Mouse (Mus musculus): Measurements from ENCODE around the gene P2ry14. TPM values are rescaled to one million over a fixed set of nuclear protein-coding genes. Genes with fewer than 3 reads are reported as not detected.
"Not testable (repeated sequence)": the region's sequence is repeated elsewhere in the genome, so short reads cannot be mapped to it uniquely, and the experiment has no call there.

Gene P2ry14
- polyA plus RNA-seq, 1 experiment from 2014 or later, result 3.3 TPM

DNA sequence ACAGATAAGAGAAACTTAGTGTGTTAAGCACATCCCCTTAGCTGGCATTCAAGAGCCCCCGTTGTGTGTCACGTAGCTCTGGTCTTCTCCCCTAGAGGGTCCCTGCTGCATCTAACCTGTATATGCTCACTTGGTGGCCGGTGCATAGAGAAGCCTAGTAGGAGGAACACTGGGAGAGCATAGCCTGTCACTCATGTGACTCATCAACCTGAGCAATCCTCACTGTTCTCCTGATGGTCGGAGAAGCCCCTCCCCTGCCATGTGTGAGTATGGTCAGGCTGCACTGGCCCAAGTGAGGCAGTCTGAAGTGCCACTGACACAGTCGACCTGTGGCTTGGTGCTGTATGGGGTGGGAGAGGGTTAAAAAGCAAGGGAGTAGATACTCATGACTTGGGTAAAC, 28.4 kb downstream of the P2ry14 start:
- H3K27me3 ChIP-seq, result no peaks in the 10 kb centered on the region
- 77% methylated on average over 5 of the region's 5 CpGs for WGBS
- no peaks in the 10 kb centered on the region for H3K9me3 ChIP-seq
- no peak overlapping the region for H3K9ac ChIP-seq
- H3K4me1 ChIP-seq (replicated peaks), result no peaks in the 10 kb centered on the region
- no peak for ATAC-seq (ENCODE audit: low FRiP score, low read depth)
- H3K4me3 ChIP-seq, result no peak overlapping the region
- H3K36me3 ChIP-seq, result no peaks in the 10 kb centered on the region
- H3K27ac ChIP-seq (replicated peaks), result no peak overlapping the region
- no peak overlapping the region for H3K4me2 ChIP-seq

DNA sequence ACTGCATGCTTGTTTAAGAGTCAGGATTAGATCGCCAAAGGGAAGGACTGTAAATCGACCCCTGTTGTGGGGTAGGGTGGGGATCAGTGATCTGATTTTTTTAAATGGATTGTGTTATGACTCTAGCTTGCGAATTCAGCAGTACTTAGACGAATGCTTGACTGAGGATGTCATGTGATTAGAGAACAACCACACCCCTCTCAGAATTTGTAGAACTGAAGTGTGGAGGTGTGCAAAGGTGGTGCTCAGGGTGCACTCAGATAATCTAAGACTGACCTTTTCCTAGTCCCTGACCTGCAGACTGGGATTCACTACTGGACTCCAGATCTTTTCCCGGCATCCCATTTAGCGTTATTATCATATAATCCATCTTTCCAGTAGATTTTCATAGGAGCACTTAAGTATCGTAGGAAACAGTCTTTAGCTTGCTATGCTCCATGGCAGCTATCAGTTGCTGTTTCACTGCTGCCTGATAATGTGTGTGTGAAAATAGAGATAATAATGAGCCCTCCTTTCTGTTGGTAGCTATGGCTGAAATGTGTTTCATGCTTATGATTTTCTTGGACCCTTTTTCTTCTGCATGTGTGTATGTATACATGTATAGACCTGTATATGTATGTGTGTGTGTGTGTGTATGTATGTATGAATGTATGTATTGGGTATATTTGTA, 31.5 kb downstream of the P2ry14 start:
- Histone ChIP-seq H3K4me3 (no peak overlapping the region), H3K36me3 (no peaks in the 10 kb centered on the region), H3K4me2 (no peak overlapping the region), H3K27ac (replicated peaks) (no peak overlapping the region), H3K27me3 (no peaks in the 10 kb centered on the region), H3K9ac (no peak overlapping the region), H3K4me1 (replicated peaks) (no peaks in the 10 kb centered on the region), H3K9me3 (no peaks in the 10 kb centered on the region)
- 70% methylated on average over 7 of the region's 7 CpGs for WGBS
- ATAC-seq (ENCODE audit: low FRiP score, low read depth), result no peak

GRCm38 (mm10) chr3:59121067-59121730, 32.2 kb downstream of the P2ry14 start:
- WGBS, result 38% methylated on average over 7 of the region's 7 CpGs
- Histone ChIP-seq H3K9ac (no peak overlapping the region), H3K4me2 (no peak overlapping the region), H3K27ac (replicated peaks) (0 out of 2 replicates have a peak overlapping the region, but pooled peaks have one; percentile 26), H3K9me3 (no peaks in the 10 kb centered on the region), H3K27me3 (no peaks in the 10 kb centered on the region), H3K4me1 (replicated peaks) (no peaks in the 10 kb centered on the region), H3K4me3 (no peak overlapping the region), H3K36me3 (no peaks in the 10 kb centered on the region)
- ATAC-seq (ENCODE audit: low FRiP score, low read depth), result peak; percentile 25; the same call in 1 of the 2 replicates

- Histone ChIP-seq H3K27ac (replicated peaks) (no peak overlapping the region), H3K4me3 (no peak overlapping the region), H3K9ac (no peak overlapping the region), H3K36me3 (no peaks in the 10 kb centered on the region; the same call in 1 of the 2 replicates), H3K27me3 (no peaks in the 10 kb centered on the region), H3K4me2 (no peak overlapping the region), H3K4me1 (replicated peaks) (no peaks in the 10 kb centered on the region), H3K9me3 (no peaks in the 10 kb centered on the region)
- WGBS, result 84% methylated on average over 8 of the region's 8 CpGs
- ATAC-seq (ENCODE audit: low FRiP score, low read depth), result no peak
These were observed 39.4 kb downstream of the P2ry14 start for GRCm38 (mm10) chr3:59113973-59114517.

- ATAC-seq (ENCODE audit: low FRiP score, low read depth); H3K4me2 ChIP-seq; H3K27me3 ChIP-seq; H3K36me3 ChIP-seq; H3K4me1 ChIP-seq (replicated peaks); H3K9ac ChIP-seq; H3K27ac ChIP-seq (replicated peaks); H3K4me3 ChIP-seq; H3K9me3 ChIP-seq: not testable (repeated sequence)
- 94% methylated on average over 4 of the region's 4 CpGs for WGBS
These were observed 40.1 kb downstream of the P2ry14 start for GRCm38 (mm10) chr3:59113291-59113690.

DNA sequence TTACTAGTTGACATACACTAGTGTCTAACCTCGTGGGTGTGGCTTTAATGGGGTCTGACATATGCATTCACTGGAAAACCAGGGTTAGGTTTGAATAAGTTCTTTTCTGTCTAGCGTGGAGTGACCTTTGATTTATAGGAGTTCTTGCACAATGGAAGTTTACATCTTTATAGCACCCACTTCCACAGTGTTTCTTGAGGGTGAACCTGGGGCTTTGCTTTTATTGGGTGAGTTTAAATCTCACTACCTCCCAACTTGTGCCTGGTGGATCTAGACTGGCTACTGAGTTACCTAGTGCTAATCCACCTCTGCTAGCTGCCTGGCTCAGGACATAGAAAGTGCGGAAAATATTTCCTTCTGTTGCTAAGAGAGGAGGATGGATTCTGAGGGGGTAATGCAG, 41.5 kb downstream of the P2ry14 start:
- Histone ChIP-seq H3K36me3 (no peaks in the 10 kb centered on the region; the same call in 1 of the 2 replicates), H3K4me1 (replicated peaks) (no peaks in the 10 kb centered on the region), H3K27ac (replicated peaks) (no peak overlapping the region), H3K9me3 (no peaks in the 10 kb centered on the region), H3K4me3 (no peak overlapping the region), H3K9ac (no peak overlapping the region), H3K4me2 (no peak overlapping the region), H3K27me3 (no peaks in the 10 kb centered on the region)
- 84% methylated on average over 3 of the region's 3 CpGs for WGBS
- no peak for ATAC-seq (ENCODE audit: low FRiP score, low read depth)

DNA sequence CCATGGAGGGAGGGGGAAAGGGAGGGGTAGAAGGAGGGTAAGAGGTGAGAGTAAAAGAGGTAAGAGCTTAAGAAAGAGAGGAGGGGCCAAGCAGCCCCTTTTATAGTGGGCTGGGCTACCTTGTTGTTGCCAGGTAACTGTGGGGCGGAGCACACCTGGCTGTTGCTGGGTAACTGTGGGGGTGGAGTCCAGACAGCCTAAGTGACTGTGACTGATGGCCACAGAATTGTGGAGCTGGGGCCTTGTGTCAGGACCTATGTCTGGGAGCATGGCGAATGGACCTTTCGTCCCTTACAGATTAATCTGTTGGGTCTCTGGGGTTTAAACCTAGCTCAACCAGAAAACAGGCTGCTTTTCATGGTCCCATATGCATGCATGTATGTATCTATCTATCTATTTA, 43.6 kb downstream of the P2ry14 start:
- not testable (repeated sequence) for H3K36me3 ChIP-seq; H3K4me2 ChIP-seq; H3K9me3 ChIP-seq; ATAC-seq (ENCODE audit: low FRiP score, low read depth); H3K9ac ChIP-seq; H3K4me1 ChIP-seq (replicated peaks); H3K4me3 ChIP-seq; H3K27ac ChIP-seq (replicated peaks); H3K27me3 ChIP-seq
- 88% methylated on average over 3 of the region's 3 CpGs for WGBS

- Histone ChIP-seq H3K4me2 (no peak overlapping the region), H3K9ac (no peak overlapping the region), H3K4me1 (replicated peaks) (no peaks in the 10 kb centered on the region), H3K36me3 (no peaks in the 10 kb centered on the region), H3K27ac (replicated peaks) (no peak overlapping the region), H3K27me3 (no peaks in the 10 kb centered on the region), H3K4me3 (no peak overlapping the region), H3K9me3 (no peaks in the 10 kb centered on the region)
- 99% methylated on average over 4 of the region's 4 CpGs for WGBS
- no peak for ATAC-seq (ENCODE audit: low FRiP score, low read depth)
These were observed 46.0 kb downstream of the P2ry14 start for GRCm38 (mm10) chr3:59107439-59107838.

GRCm38 (mm10) chr3:59104462-59104861, 49.0 kb downstream of the P2ry14 start:
- 92% methylated on average over 4 of the region's 4 CpGs for WGBS

DNA sequence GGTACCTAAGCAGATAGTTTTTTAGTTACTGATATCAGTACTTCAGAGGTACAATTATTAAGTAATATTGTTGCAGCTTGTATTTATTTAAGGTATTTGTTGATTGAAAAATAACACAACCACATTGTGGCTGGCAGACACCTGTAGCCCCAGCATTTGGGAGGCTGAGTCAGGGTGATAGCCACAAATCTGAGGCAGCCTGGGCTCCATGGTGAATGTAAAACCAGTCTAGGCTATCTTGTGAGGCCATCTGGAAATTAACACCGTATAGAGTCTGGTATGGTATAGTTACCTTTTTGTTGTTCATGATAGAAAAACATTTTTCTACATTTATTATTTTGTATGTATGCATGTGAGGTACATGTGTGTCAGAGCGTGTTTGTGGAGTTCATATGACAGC, 51.3 kb downstream of the P2ry14 start:
- H3K9me3 ChIP-seq, result no peaks in the 10 kb centered on the region
- no peak overlapping the region for H3K4me3 ChIP-seq
- ATAC-seq (ENCODE audit: low FRiP score, low read depth), result no peak
- H3K27ac ChIP-seq (replicated peaks), result no peak overlapping the region
- no peak overlapping the region for H3K9ac ChIP-seq
- H3K27me3 ChIP-seq, result no peaks in the 10 kb centered on the region
- no peaks in the 10 kb centered on the region for H3K36me3 ChIP-seq
- H3K4me2 ChIP-seq, result no peak overlapping the region
- 96% methylated on average over 2 of the region's 2 CpGs for WGBS
- H3K4me1 ChIP-seq (replicated peaks), result no peaks in the 10 kb centered on the region

More at GRCm38 (mm10) chr3:59104462-59104861, 49.0 kb downstream of the P2ry14 start:
- Histone ChIP-seq H3K4me3 (no peak overlapping the region), H3K27ac (replicated peaks) (no peak overlapping the region), H3K9me3 (no peaks in the 10 kb centered on the region), H3K9ac (no peak overlapping the region), H3K27me3 (no peaks in the 10 kb centered on the region), H3K36me3 (no peaks in the 10 kb centered on the region), H3K4me1 (replicated peaks) (no peaks in the 10 kb centered on the region), H3K4me2 (no peak overlapping the region)
- no peak for ATAC-seq (ENCODE audit: low FRiP score, low read depth)

GRCm38 (mm10) chr3:59101218-59101986, 52.0 kb downstream of the P2ry14 start, which contains the start of gene Gpr171:
Gene Gpr171 (minus strand): TSS chr3:59101821.
- no peaks in the 10 kb centered on the region for H3K36me3 ChIP-seq
- H3K27ac ChIP-seq (replicated peaks), result no peak within 1 kb of the TSS
- H3K9ac ChIP-seq, result no peak within 1 kb of the TSS
- no peaks in the 10 kb centered on the region for H3K4me1 ChIP-seq (replicated peaks)
- no peaks in the 10 kb centered on the region for H3K27me3 ChIP-seq
- 85% methylated on average over 6 of the region's 6 CpGs for WGBS
- no peak for ATAC-seq (ENCODE audit: low FRiP score, low read depth)
- H3K4me2 ChIP-seq, result no peak within 1 kb of the TSS
- H3K9me3 ChIP-seq, result no peaks in the 10 kb centered on the region
- H3K4me3 ChIP-seq, result no peak within 1 kb of the TSS

GRCm38 (mm10) chr3:59098540-59098939, 54.9 kb downstream of the P2ry14 start:
- no peak for ATAC-seq (ENCODE audit: low FRiP score, low read depth)
- Histone ChIP-seq H3K9me3 (no peaks in the 10 kb centered on the region), H3K27me3 (no peaks in the 10 kb centered on the region), H3K4me3 (no peak overlapping the region), H3K4me1 (replicated peaks) (no peaks in the 10 kb centered on the region), H3K36me3 (no peaks in the 10 kb centered on the region), H3K27ac (replicated peaks) (no peak overlapping the region), H3K9ac (no peak overlapping the region), H3K4me2 (no peak overlapping the region)
- 88% methylated on average over 10 of the region's 10 CpGs for WGBS
